Mouse (Mus musculus): ENCODE measurements around the gene Aldh8a1. TPM values are rescaled to one million over a fixed set of nuclear protein-coding genes. Genes with fewer than 3 reads are reported as not detected.

Aldh8a1 gene
- polyA plus RNA-seq, 1 experiment from 2014 or later, result 0.06 TPM

- no peaks in the 10 kb centered on the region for H3K27me3 ChIP-seq (replicated peaks)
- ATAC-seq (ENCODE audit: low FRiP score), result no peak
- H3K27ac ChIP-seq (replicated peaks), result no peak overlapping the region
- WGBS, result 92% methylated on average over 11 of the region's 11 CpGs
- H3K9ac ChIP-seq (replicated peaks), result no peak overlapping the region
- H3K4me2 ChIP-seq, result no peak overlapping the region
- no peaks in the 10 kb centered on the region for H3K9me3 ChIP-seq (replicated peaks)
- no peak overlapping the region for H3K4me3 ChIP-seq (replicated peaks)
- peaks cover 52% of the 10 kb centered on the region for H3K36me3 ChIP-seq
- no peaks in the 10 kb centered on the region for H3K4me1 ChIP-seq
Measured at GRCm38 (mm10) chr10:21350531-21351515, 26.3 kb upstream of the Aldh8a1 start.

DNA sequence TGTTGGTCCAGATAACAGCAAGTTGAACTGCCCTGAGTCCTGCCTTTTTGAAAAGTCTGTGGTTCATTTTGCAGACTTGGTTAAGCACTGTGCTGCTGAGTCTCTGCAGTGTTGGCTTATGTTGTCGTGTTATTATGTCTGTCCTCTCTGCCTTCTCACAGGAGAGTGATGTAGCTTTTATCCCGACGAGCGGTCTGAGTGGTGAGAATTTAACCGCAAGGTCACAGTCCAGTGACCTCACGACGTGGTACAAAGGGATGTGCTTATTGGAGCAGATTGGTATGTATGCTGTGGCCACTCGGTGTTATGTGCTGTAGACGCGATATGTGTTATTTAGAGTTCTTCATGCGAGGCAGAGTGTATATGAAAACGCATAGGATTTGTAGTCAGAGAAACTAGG is 25.3 kb upstream of the Aldh8a1 start:
- H3K9me3 ChIP-seq (replicated peaks), result no peaks in the 10 kb centered on the region
- H3K36me3 ChIP-seq, result peaks cover 57% of the 10 kb centered on the region
- WGBS, result 84% methylated on average over 12 of the region's 12 CpGs
- no peaks in the 10 kb centered on the region for H3K4me1 ChIP-seq
- no peak for ATAC-seq (ENCODE audit: low FRiP score)
- H3K4me3 ChIP-seq (replicated peaks), result no peak overlapping the region
- H3K9ac ChIP-seq (replicated peaks), result no peak overlapping the region
- no peak overlapping the region for H3K27ac ChIP-seq (replicated peaks)
- H3K27me3 ChIP-seq (replicated peaks), result no peaks in the 10 kb centered on the region
- no peak overlapping the region for H3K4me2 ChIP-seq

- Histone ChIP-seq H3K4me3 (replicated peaks) (no peak overlapping the region), H3K9me3 (replicated peaks) (no peaks in the 10 kb centered on the region), H3K36me3 (peaks cover 62% of the 10 kb centered on the region), H3K4me2 (no peak overlapping the region), H3K9ac (replicated peaks) (no peak overlapping the region), H3K27me3 (replicated peaks) (no peaks in the 10 kb centered on the region), H3K4me1 (no peaks in the 10 kb centered on the region), H3K27ac (replicated peaks) (no peak overlapping the region)
- no peak for ATAC-seq (ENCODE audit: low FRiP score)
- WGBS, result 72% methylated on average over 5 of the region's 5 CpGs
Measured at GRCm38 (mm10) chr10:21353890-21354289, 23.2 kb upstream of the Aldh8a1 start.

DNA sequence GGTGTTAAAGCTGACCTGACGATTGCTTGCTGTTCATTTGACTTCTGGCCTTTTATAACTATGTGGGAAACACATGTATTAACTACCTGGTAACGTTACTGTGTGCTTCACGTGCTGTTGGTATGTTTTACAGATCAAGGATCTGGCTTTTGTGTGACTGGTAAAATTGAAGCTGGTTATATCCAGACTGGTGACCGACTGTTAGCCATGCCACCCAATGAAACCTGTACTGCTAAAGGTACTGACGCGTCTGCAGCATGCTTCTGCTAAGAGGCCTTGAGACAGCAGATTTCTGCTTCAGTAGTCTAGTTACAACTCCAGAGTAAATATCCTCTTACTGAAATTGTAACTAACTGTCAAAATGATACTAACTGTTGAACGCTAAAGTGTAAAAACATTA is 22.6 kb upstream of the Aldh8a1 start:
- ATAC-seq (ENCODE audit: low FRiP score), result no peak
- Histone ChIP-seq H3K4me2 (no peak overlapping the region), H3K27ac (replicated peaks) (no peak overlapping the region), H3K9ac (replicated peaks) (no peak overlapping the region), H3K36me3 (peaks cover 65% of the 10 kb centered on the region), H3K27me3 (replicated peaks) (no peaks in the 10 kb centered on the region), H3K4me3 (replicated peaks) (no peak overlapping the region), H3K4me1 (no peaks in the 10 kb centered on the region), H3K9me3 (replicated peaks) (no peaks in the 10 kb centered on the region)
- WGBS, result 97% methylated on average over 7 of the region's 7 CpGs

DNA sequence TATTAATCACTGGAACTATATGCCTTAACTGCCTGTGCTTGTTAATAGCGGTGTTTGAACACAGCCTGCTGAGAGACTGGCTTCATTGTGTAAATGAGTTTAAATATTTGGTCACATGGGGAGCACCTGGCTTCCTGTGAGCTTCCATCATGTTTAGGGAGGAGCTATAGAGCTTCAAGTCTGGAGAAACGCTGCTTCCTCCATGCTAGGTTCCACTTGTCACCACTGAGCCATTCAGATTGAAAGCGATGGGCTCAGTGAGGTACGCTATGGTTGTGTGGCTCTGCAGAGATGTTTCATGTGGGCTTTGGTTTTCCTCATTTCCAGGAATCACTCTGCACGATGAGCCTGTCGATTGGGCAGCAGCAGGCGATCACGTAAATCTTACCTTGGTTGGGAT is 19.1 kb upstream of the Aldh8a1 start:
- Histone ChIP-seq H3K36me3 (peaks cover 52% of the 10 kb centered on the region), H3K4me3 (replicated peaks) (no peak overlapping the region), H3K27ac (replicated peaks) (no peak overlapping the region), H3K9ac (replicated peaks) (no peak overlapping the region), H3K27me3 (replicated peaks) (no peaks in the 10 kb centered on the region), H3K4me1 (no peaks in the 10 kb centered on the region), H3K4me2 (no peak overlapping the region), H3K9me3 (replicated peaks) (no peaks in the 10 kb centered on the region)
- no peak for ATAC-seq (ENCODE audit: low FRiP score)
- WGBS, result 92% methylated on average over 8 of the region's 8 CpGs

DNA sequence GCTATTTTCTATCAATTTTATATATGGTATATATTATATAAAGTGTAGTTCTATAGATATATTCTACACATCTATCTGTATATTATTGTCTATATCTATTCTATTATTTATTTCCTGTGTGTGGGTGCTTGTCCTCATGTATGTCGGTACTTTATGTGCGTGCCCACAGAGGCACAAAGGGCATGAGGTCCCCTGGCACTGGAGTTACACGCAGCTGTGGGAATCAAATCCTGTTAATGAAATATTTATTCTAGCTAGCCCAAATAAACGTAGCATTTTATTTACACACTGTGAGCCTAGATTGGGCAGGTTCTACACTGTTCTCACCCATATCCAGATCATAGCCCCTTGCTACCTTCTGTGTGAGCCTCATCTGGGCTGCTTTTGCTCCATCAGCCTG is 18.0 kb upstream of the Aldh8a1 start:
- Histone ChIP-seq H3K4me1 (no peaks in the 10 kb centered on the region), H3K27me3 (replicated peaks) (no peaks in the 10 kb centered on the region), H3K4me2 (no peak overlapping the region), H3K9me3 (replicated peaks) (no peaks in the 10 kb centered on the region), H3K36me3 (peaks cover 47% of the 10 kb centered on the region), H3K4me3 (replicated peaks) (no peak overlapping the region), H3K9ac (replicated peaks) (no peak overlapping the region), H3K27ac (replicated peaks) (no peak overlapping the region)
- WGBS, result 93% methylated on average over 4 of the region's 4 CpGs
- ATAC-seq (ENCODE audit: low FRiP score), result no peak

- peaks cover 49% of the 10 kb centered on the region for H3K36me3 ChIP-seq
- H3K9me3 ChIP-seq (replicated peaks), result no peaks in the 10 kb centered on the region
- 88% methylated on average over 7 of the region's 7 CpGs for WGBS
Measured at GRCm38 (mm10) chr10:21361871-21362270, 15.2 kb upstream of the Aldh8a1 start.

DNA sequence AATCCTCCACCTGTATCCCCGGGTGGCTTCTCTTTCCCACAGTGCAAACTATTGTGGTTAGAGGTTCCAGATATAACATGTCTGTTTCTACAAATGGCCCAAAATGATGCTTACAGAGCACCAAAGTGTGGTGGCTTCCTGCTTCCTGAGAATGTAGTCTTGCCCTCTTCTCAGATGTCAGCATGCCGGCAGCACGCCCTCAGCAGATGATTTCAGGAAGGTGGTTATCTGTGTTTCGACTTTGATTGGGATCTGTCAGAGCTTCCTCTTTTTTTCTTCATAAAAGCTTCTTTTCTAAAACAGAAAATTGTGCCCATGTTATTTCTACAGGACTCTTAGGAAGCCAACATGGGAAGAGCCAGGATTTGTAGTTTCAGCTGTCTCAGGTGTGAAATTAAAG is 13.8 kb upstream of the Aldh8a1 start:
- H3K36me3 ChIP-seq, result peaks cover 49% of the 10 kb centered on the region
- H3K27ac ChIP-seq (replicated peaks), result no peak overlapping the region

More at GRCm38 (mm10) chr10:21361871-21362270, 15.2 kb upstream of the Aldh8a1 start:
- H3K4me2 ChIP-seq, result no peak overlapping the region
- H3K4me1 ChIP-seq, result no peaks in the 10 kb centered on the region
- H3K27ac ChIP-seq (replicated peaks), result no peak overlapping the region
- H3K27me3 ChIP-seq (replicated peaks), result no peaks in the 10 kb centered on the region
- no peak for ATAC-seq (ENCODE audit: low FRiP score)
- no peak overlapping the region for H3K9ac ChIP-seq (replicated peaks)
- H3K4me3 ChIP-seq (replicated peaks), result no peak overlapping the region

GRCm38 (mm10) chr10:21364946-21365345 is 12.1 kb upstream of the Aldh8a1 start:
- 94% methylated on average over 7 of the region's 7 CpGs for WGBS
- H3K27ac ChIP-seq (replicated peaks), result no peak overlapping the region
- ATAC-seq (ENCODE audit: low FRiP score), result no peak
- H3K36me3 ChIP-seq, result peaks cover 48% of the 10 kb centered on the region
- no peak overlapping the region for H3K9ac ChIP-seq (replicated peaks)
- H3K27me3 ChIP-seq (replicated peaks), result no peaks in the 10 kb centered on the region
- H3K4me2 ChIP-seq, result no peak overlapping the region
- no peaks in the 10 kb centered on the region for H3K4me1 ChIP-seq
- no peaks in the 10 kb centered on the region for H3K9me3 ChIP-seq (replicated peaks)
- H3K4me3 ChIP-seq (replicated peaks), result no peak overlapping the region

More for the DNA sequence above, 13.8 kb upstream of the Aldh8a1 start:
- no peak overlapping the region for H3K9ac ChIP-seq (replicated peaks)
- H3K27me3 ChIP-seq (replicated peaks), result no peaks in the 10 kb centered on the region
- no peak overlapping the region for H3K4me3 ChIP-seq (replicated peaks)
- H3K4me2 ChIP-seq, result no peak overlapping the region
- no peaks in the 10 kb centered on the region for H3K4me1 ChIP-seq
- no peak for ATAC-seq (ENCODE audit: low FRiP score)
- WGBS, result 95% methylated on average over 4 of the region's 4 CpGs
- no peaks in the 10 kb centered on the region for H3K9me3 ChIP-seq (replicated peaks)

GRCm38 (mm10) chr10:21365897-21366296 is 11.2 kb upstream of the Aldh8a1 start:
- H3K4me3 ChIP-seq (replicated peaks), result no peak overlapping the region
- H3K4me1 ChIP-seq, result no peaks in the 10 kb centered on the region
- H3K36me3 ChIP-seq, result peaks cover 49% of the 10 kb centered on the region
- H3K27me3 ChIP-seq (replicated peaks), result no peaks in the 10 kb centered on the region
- no peak for ATAC-seq (ENCODE audit: low FRiP score)
- no peak overlapping the region for H3K27ac ChIP-seq (replicated peaks)
- H3K9ac ChIP-seq (replicated peaks), result no peak overlapping the region
- 83% methylated on average over 4 of the region's 4 CpGs for WGBS
- no peaks in the 10 kb centered on the region for H3K9me3 ChIP-seq (replicated peaks)
- no peak overlapping the region for H3K4me2 ChIP-seq

- H3K27me3 ChIP-seq (replicated peaks), result no peaks in the 10 kb centered on the region
- no peak overlapping the region for H3K4me3 ChIP-seq (replicated peaks)
- H3K9me3 ChIP-seq (replicated peaks), result no peaks in the 10 kb centered on the region
- no peak overlapping the region for H3K9ac ChIP-seq (replicated peaks)
- WGBS, result 76% methylated on average over 3 of the region's 3 CpGs
- H3K4me2 ChIP-seq, result no peak overlapping the region
- no peak for ATAC-seq (ENCODE audit: low FRiP score)
- no peak overlapping the region for H3K27ac ChIP-seq (replicated peaks)
- H3K4me1 ChIP-seq, result no peaks in the 10 kb centered on the region
- H3K36me3 ChIP-seq, result peaks cover 49% of the 10 kb centered on the region
Measured at GRCm38 (mm10) chr10:21366471-21366870, 10.6 kb upstream of the Aldh8a1 start.

- Histone ChIP-seq H3K4me2 (no peak overlapping the region), H3K9ac (replicated peaks) (no peak overlapping the region), H3K4me3 (replicated peaks) (no peak overlapping the region), H3K27me3 (replicated peaks) (no peaks in the 10 kb centered on the region), H3K27ac (replicated peaks) (no peak overlapping the region), H3K4me1 (no peaks in the 10 kb centered on the region), H3K9me3 (replicated peaks) (no peaks in the 10 kb centered on the region), H3K36me3 (peaks cover 43% of the 10 kb centered on the region)
- ATAC-seq (ENCODE audit: low FRiP score), result no peak
- WGBS, result 95% methylated on average over 9 of the region's 9 CpGs
Measured at GRCm38 (mm10) chr10:21367481-21367880, 9.6 kb upstream of the Aldh8a1 start.
